Mouse (Mus musculus) embryonic stem cell, embryonic (primary cell): ENCODE data around the gene Kng1.
"Not testable (repeated sequence)": the region's sequence is repeated elsewhere in the genome, so short reads cannot be mapped to it uniquely, and the experiment has no call there.

ENCODE experiments used
- CTCF ChIA-PET, 4 experiments: fragments of 300-600 bp in 2 of 4; fragments of 350-600 bp in 2 of 4; sonication (Branson Sonifier 250); formaldehyde crosslinking; loops; one replicate each; lab custom pipeline; 2022; ENCODE audit warnings: inconsistent platforms in 2 of 4; lab: Charles Lee
- POLR2A ChIA-PET, 4 experiments: fragments of 300-600 bp in 2 of 4; fragments of 350-600 bp in 2 of 4; sonication (Branson Sonifier 250); formaldehyde crosslinking; loops; one replicate each; lab custom pipeline; 2022; ENCODE audit warnings: antibody characterized with exemption in 4 of 4, inconsistent platforms in 1 of 4; lab: Charles Lee

Gene Kng1

GRCm38 (mm10) chr16:23057668-23058447 is at the start of gene Kng1:
Gene Kng1, plus strand, starts transcription at chr16:23057865.
- POLR2A ChIA-PET, result interaction anchor here in 2 of 4 experiments (0.7 to 1.5 kb wide), 3 partner anchors 43 to 50 kb away, joined by 3 read pairs; partner anchors contain the start of gene Eif4a2 (in 1 of the 2)
- CTCF ChIA-PET, result not testable (repeated sequence)

- POLR2A ChIA-PET, CTCF ChIA-PET: not testable (repeated sequence)
These were observed 43.9 kb upstream of the Kng1 start for GRCm38 (mm10) chr16:23013786-23014185.

GRCm38 (mm10) chr16:23014645-23015044 is 43.0 kb upstream of the Kng1 start:
- CTCF ChIA-PET, result interaction anchor here in 1 of 4 experiments (0.5 kb wide), 1 partner anchor 299 kb away, joined by 3 read pairs; no protein-coding TSS in a partner anchor
- POLR2A ChIA-PET, result not testable (repeated sequence)

- ChIA-PET CTCF (interaction anchor here in 1 of 4 experiments (0.6 kb wide), 1 partner anchor 147 kb away, joined by 6 read pairs; no protein-coding TSS in a partner anchor), POLR2A (interaction anchor here in 3 of 4 experiments (0.5 to 2.3 kb wide), 9 partner anchors 11 to 763 kb away, joined by 3 to 9 read pairs (median 6); partner anchors contain the start of gene Eif4a2 (in 1 of the 3))
These were observed 37.1 kb upstream of the Kng1 start for GRCm38 (mm10) chr16:23020571-23020970.

GRCm38 (mm10) chr16:23025111-23025510 is 32.6 kb upstream of the Kng1 start:
- CTCF ChIA-PET, result no interaction called here
- POLR2A ChIA-PET, result interaction anchor here in 1 of 4 experiments (1.4 kb wide), 1 partner anchor 103 kb away, joined by 3 read pairs; the partner anchor contains the start of gene Rfc4

- ChIA-PET CTCF (no interaction called here), POLR2A (no interaction called here)
These were observed 31.1 kb upstream of the Kng1 start for GRCm38 (mm10) chr16:23026582-23026981.

GRCm38 (mm10) chr16:23027341-23027740 is 30.3 kb upstream of the Kng1 start:
- CTCF ChIA-PET, result not testable (repeated sequence)

GRCm38 (mm10) chr16:23028966-23029600 is 28.6 kb upstream of the Kng1 start, which contains the start of gene Kng2:
Gene Kng2, minus strand, starts transcription at chr16:23029482.
- POLR2A ChIA-PET, result interaction anchor here in 2 of 4 experiments (0.5 to 2.3 kb wide), 2 partner anchors 71 to 146 kb away, joined by 3 to 8 read pairs; no protein-coding TSS in a partner anchor
- CTCF ChIA-PET, result not testable (repeated sequence)

More at GRCm38 (mm10) chr16:23027341-23027740, 30.3 kb upstream of the Kng1 start:
- POLR2A ChIA-PET, result interaction anchor here in 1 of 4 experiments (2.3 kb wide), 1 partner anchor 73 kb away, joined by 8 read pairs; no protein-coding TSS in a partner anchor

- ChIA-PET CTCF (no interaction called here), POLR2A (interaction anchor here (0.6 to 1.4 kb wide), 8 partner anchors 10 to 93 kb away, joined by 3 to 6 read pairs (median 4); no protein-coding TSS in a partner anchor)
These were observed 26.8 kb upstream of the Kng1 start for GRCm38 (mm10) chr16:23030673-23031435.

- POLR2A ChIA-PET, result no interaction called here
- CTCF ChIA-PET, result no interaction called here
These were observed 24.0 kb upstream of the Kng1 start for GRCm38 (mm10) chr16:23033673-23034072.

GRCm38 (mm10) chr16:23037744-23038143 is 19.9 kb upstream of the Kng1 start:
- CTCF ChIA-PET, result no interaction called here
- POLR2A ChIA-PET, result no interaction called here

- ChIA-PET CTCF (no interaction called here), POLR2A (no interaction called here)
These were observed 18.4 kb upstream of the Kng1 start for GRCm38 (mm10) chr16:23039281-23039680.

GRCm38 (mm10) chr16:23040876-23041275 is 16.8 kb upstream of the Kng1 start:
- POLR2A ChIA-PET, result no interaction called here
- CTCF ChIA-PET, result no interaction called here

- ChIA-PET CTCF (interaction anchor here (0.6 to 2.2 kb wide), 16 partner anchors 22 to 482 kb away, joined by 3 to 9 read pairs (median 4); partner anchors contain the start of gene Rfc4 (in 1 of the 4)), POLR2A (interaction anchor here in 3 of 4 experiments (0.5 to 1.6 kb wide), 10 partner anchors 26 to 169 kb away, joined by 3 to 6 read pairs (median 3); partner anchors contain the start of gene Rfc4 (in 1 of the 3))
These were observed 11.3 kb upstream of the Kng1 start for GRCm38 (mm10) chr16:23046319-23046718.

GRCm38 (mm10) chr16:23059630-23060029 is 2.0 kb downstream of the Kng1 start:
- CTCF ChIA-PET, result not testable (repeated sequence)
- POLR2A ChIA-PET, result interaction anchor here in 1 of 4 experiments (1.5 kb wide), 1 partner anchor 48 kb away, joined by 3 read pairs; no protein-coding TSS in a partner anchor

- POLR2A ChIA-PET, CTCF ChIA-PET: not testable (repeated sequence)
These were observed 3.2 kb downstream of the Kng1 start for GRCm38 (mm10) chr16:23060781-23061325.

- CTCF ChIA-PET, result interaction anchor here in 1 of 4 experiments (0.6 kb wide), 1 partner anchor 18 kb away, joined by 4 read pairs; no protein-coding TSS in a partner anchor
- POLR2A ChIA-PET, result not testable (repeated sequence)
These were observed 19.9 kb downstream of the Kng1 start for GRCm38 (mm10) chr16:23077516-23077915.

GRCm38 (mm10) chr16:23087159-23087558 is 29.5 kb downstream of the Kng1 start:
- ChIA-PET POLR2A (interaction anchor here in 2 of 4 experiments (0.9 to 17.6 kb wide), 4 partner anchors 13 to 25 kb away, joined by 3 to 588 read pairs (median 150); partner anchors contain the start of gene Eif4a2 (in 2 of the 2)), CTCF (interaction anchor here in 1 of 4 experiments (0.6 kb wide), 1 partner anchor 76 kb away, joined by 5 read pairs; no protein-coding TSS in a partner anchor)
